Mouse (Mus musculus): Measurements from ENCODE around the gene Tdrd6.

Tdrd6 gene

GRCm38 (mm10) chr17:43629496-43630426 lies at the start of gene Tdrd6:
Gene Tdrd6, minus strand, starts transcription at chr17:43630299.
- no peak for DNase-seq

DNA sequence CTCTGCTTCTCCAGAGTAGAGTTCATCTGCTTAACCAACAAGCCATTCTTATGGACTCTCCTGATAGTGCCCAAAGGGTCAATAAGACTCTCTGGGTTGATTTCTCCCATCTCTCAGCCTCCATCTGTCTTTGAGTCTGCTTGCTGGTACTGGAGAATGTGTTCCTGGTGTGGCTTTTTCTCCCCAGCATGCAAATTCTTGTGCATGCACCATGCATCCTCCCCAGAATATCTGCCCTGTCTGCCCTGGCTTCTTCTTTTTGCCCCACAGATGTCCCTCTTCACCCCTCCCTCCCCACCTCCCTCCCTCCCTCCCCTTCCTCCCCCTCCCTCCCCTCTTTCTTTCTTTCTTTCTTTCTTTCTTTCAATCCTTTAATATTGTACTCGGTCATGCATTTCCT lies 47.2 kb upstream of the Tdrd6 start:
- no peak for DNase-seq

DNA sequence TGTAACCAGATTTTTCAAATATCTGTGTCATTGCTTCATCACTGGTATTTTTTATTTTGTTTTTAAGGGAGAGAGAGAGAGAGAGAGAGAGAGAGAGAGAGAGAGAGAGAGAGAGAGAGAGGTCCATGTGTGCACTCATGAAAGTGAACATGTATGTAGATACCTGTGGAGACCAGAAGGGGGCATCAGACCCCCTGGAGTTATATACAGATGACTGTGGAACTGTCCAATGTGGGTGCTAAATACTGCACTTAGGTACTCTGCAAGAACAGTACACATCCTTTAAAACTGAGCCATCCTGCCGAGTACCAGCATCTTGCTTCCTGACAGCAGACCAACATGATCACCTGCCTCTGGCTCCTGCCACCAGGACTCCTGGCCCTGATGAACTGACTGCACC lies 46.1 kb upstream of the Tdrd6 start:
- no peak for DNase-seq

DNA sequence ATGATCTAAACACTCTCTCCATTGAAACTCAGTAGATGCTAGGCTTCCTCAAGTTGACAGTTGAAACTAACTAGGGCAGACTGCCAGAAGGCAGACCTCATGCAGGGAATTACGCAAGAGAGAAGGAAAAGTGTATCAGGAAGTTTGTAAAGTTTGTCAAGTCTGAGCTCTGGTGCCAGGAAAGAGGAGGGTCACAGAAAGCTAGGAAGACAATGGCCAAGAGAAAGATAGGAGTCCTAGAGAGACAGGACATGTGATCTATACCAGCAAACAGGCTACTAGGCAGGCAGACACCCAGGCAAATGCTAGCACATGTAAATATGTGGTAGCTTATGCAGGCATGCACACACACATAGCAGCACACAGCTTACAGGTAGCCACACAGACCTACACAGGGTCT lies 45.1 kb upstream of the Tdrd6 start:
- peak; percentile 51 for DNase-seq

GRCm38 (mm10) chr17:43671907-43672306 lies 41.8 kb upstream of the Tdrd6 start:
- no peak for DNase-seq

- no peak for DNase-seq
These were observed 39.1 kb upstream of the Tdrd6 start for GRCm38 (mm10) chr17:43669145-43669695.

- no peak for DNase-seq
These were observed 37.3 kb upstream of the Tdrd6 start, which contains the start of gene Cyp39a1 for GRCm38 (mm10) chr17:43667290-43667843. Gene Cyp39a1, plus strand, starts transcription at chr17:43667425.

DNA sequence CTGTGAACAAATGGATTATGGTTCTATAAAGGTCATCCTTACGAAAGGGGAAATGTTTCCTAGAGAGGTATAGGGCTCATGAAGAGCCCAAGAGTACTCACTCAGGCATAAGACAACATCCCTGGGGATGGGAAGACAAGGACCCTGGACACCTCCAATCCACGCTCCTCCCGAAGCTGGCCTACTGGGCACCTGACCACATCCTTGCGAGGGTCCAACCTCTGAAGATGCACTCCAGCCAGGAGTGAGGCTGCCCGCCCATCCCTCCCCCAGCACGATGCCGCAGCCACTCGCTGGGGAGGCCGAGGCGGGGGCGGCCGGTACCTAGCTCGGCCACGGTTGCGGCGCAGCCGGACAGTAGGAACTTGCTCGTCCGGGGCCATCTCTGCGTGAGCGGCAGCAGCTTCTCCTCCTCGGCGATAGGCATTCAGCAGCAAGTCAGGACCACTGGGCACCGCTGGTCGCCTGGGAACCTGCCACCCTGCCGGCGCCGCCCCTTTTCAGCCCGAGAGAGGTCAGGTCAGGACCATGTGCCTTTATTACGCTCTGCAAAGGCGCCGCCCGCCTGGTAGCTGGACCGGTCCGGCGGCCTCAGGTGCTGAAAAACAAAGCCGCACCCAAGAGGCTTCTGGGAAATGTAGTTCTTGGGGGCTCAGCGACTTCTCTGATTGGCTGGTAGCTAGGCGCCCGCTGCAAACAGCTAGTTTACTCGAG lies 36.6 kb upstream of the Tdrd6 start, which contains the start of gene Slc25a27:
Gene Slc25a27 (minus strand): TSS at position 639 of the 714 bp plus-strand sequence.
- peak; percentile 86 for DNase-seq

DNA sequence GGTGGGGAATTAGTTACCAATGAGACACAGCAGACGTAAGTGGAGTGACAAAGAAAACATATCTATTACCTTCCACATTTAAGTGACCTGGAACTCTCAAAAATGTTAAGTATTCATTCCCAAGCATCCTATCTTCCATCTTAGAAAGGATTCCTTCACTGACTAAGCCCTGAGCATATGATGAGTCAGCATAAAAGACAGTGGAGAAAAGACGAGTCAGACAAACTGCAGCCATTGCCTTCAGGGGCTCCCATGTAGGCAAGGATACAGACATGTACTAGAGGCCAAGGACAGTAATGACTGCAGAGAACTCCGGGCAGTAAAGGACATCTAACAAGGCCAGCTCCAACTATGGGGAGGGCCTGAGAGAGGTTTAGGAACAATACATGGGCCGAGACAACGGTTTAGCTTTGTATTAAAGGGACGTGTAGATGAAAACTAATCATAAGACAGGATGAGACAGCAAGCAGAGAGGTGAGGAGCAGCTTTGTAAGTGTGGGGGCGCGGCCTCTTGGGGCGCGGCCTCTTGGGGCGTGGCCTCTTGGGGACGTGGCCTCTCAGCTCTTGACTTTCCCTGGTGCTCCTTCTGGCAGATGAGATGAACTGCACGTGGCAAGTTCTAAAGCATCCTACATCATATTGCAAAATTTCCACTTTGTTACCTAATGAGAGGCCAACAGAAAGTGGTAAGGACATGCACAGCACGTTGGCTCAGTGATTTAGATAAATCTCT lies 21.4 kb upstream of the Tdrd6 start:
- DNase-seq: no peak

GRCm38 (mm10) chr17:43649641-43650436 lies 19.7 kb upstream of the Tdrd6 start:
- DNase-seq: no peak

GRCm38 (mm10) chr17:43646925-43647324 lies 16.8 kb upstream of the Tdrd6 start:
- no peak for DNase-seq

GRCm38 (mm10) chr17:43645136-43645535 lies 15.0 kb upstream of the Tdrd6 start:
- no peak for DNase-seq

DNA sequence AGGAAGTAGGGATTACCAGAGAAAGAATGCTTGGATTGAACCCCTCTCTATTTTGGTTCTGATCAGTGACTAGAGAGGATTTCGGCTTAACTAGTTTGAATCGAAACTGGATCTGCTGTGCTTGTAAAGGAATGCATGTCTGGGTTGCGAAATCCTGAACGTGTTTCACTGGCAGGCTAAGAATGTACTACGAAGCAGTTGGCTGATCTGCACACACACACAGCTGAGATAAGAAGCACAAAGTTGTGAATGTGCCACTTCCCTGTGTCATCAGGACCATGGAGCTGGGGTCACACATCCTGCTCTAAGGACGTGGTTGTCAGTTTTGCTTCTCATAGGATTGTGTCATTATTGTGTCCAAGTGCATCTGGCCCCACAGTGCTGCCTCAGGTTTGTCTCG lies 14.3 kb upstream of the Tdrd6 start:
- DNase-seq: peak; percentile 17

DNA sequence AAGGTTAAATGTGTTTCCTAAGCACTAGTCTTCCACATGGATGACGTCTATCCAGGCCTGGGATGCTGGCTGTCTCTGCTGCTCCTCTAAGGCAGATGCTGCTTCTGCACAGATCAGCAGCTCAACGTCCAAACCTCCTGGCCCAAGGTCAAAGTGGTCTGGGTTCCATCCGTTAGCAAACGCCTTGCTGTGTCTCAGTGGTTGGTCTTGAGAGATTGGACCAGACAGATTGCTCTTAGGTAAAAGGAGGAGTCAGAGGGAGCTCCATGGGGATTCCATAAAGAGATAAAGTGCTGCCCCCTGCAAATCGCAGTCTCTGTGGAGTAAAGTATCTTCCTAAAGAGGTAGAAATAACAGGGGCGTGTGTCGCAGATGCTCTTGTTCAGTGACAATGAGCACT lies 13.1 kb upstream of the Tdrd6 start:
- no peak for DNase-seq

DNA sequence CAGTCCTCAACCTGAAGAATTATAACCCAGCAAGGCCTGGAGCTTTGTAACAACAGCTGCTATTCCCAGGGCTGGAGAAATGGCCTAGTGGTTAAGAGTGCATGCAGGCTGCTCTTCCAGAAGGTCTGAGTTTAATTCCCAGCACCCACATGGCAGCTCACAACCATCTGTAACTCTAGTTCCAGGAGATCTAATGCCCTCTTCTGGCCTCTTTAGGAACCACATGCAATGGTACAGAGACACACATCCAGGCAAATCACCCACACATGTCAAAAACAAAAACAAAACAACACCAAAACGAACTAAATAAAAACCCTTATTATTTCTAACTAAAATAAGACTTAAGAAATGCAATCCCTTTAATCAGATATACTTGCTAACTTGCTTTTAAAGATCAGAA lies 10.7 kb upstream of the Tdrd6 start:
- DNase-seq: no peak

DNA sequence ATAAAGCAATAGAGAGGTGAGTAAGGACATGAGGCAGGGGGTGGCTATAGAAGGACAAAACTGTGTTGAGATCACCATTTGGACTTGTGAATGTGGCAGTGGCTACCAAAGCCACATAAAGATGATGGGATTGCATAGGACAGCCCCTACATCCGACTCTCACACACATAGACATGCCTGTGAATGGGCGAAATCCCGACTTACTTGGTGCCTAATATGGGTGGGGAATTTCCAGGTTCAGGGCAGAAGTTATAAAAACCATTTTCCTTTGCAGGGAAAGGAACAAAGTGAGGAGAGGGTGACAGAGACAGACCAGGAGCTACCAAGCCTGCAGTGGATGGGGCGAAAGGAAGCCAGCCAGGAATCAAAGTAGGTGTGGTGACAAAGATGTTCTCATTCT lies 7.0 kb upstream of the Tdrd6 start:
- no peak for DNase-seq

DNA sequence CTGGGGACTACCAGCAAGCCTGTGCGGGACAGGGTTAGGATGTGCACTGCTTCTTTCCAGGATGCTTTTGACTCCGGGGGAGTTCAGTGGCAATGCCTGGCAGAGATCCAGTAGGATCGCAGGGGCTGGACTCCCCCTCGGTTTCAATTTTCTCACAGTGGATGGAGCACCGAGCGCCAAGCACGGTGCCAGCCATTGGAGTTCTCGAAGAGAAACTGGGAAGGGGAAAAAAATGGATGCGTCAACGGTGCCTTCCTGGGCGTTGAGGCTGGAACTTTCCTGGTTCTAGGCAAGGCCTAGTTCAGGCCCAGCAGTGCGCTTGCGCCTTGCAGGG lies 295 bp upstream of the Tdrd6 start:
- no peak for DNase-seq

DNA sequence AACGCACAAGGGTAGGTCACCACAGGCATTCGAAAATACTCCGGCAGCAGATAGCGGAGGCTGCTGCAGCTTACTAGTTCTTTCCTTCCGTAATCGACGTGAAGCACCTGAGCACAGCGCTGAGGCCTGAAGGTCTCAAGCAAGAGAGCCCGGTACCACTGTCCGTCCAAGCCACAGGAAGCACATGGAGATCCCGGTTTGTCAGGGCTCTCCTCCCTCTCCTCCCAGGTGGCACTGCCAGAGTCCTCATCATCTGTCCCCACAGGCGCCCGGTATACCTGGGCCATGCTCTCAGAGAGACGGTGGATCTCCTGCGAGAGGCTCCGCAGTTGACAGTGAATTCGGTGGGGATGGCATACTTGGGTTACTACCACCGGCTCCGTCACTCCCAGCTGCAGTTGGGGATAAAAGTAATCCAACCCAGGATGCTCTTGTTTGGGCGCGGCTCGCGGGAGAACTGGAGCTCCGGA lies 1.0 kb downstream of the Tdrd6 start:
- no peak for DNase-seq

DNA sequence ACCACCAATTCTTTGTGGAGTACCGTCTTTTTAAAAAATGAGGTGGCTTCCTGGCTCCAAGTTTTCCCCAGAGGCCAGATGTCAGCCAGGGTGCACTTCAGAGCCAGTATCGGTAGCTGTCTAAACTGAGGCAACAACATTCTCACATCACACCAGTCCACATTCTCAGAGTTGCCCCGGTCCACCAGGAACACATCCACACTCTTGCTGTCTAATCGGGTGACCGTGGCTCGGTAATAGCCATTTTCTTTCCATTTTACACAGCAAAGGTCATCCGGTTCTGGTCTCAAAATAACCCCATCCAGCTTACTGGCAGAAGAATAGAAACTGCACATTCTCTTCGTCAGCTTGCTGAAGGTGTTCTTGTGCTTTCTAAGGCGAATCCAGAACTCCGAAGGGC lies 1.9 kb downstream of the Tdrd6 start:
- DNase-seq: no peak

- no peak for DNase-seq
These were observed 8.0 kb downstream of the Tdrd6 start for GRCm38 (mm10) chr17:43622076-43622475.

GRCm38 (mm10) chr17:43619156-43619555 lies 10.9 kb downstream of the Tdrd6 start:
- no peak for DNase-seq

- DNase-seq: no peak
These were observed 17.9 kb downstream of the Tdrd6 start for GRCm38 (mm10) chr17:43612221-43612620.
